Mouse (Mus musculus) embryonic facial prominence, embryonic 14.5 days (tissue): ENCODE measurements around the gene Tes. TPM values are rescaled to one million over a fixed set of nuclear protein-coding genes. Genes with fewer than 3 reads are reported as not detected.

Experiments used
- ATAC-seq: fragments of 200-750 bp; cut with Nextera tagmentation; 2 replicates; pipeline ENCODE4 v1.8.0; 2017; ENCODE audit warnings: low read depth, moderate number of reproducible peaks, moderate TSS enrichment
- DNase-seq: peaks from one replicate; pipeline ENCODE4 v3.0.0-alpha.2; 2015; ENCODE audit warnings: low spot score
- H3K27ac ChIP-seq: fragments of 300-500 bp; sonication (generic); replicated peaks from 2 replicates; pipeline ENCODE4 v1.5.1; 2014; ENCODE audit warnings: low read depth, mild to moderate bottlenecking, low read length, moderate library complexity
- H3K27me3 ChIP-seq: fragments of 300-500 bp; sonication (generic); replicated peaks from 2 replicates; pipeline ENCODE4 v1.6.1; 2014; ENCODE audit warnings: low read length; ENCODE audit not compliant: control insufficient read depth, insufficient read depth
- H3K36me3 ChIP-seq: fragments of 300-500 bp; sonication (generic); 2 replicates; pipeline ENCODE4 v1.6.1; 2014; ENCODE audit warnings: low read length, mixed read lengths; ENCODE audit not compliant: control insufficient read depth, insufficient read depth
- H3K4me1 ChIP-seq: fragments of 300-500 bp; sonication (generic); 2 replicates; pipeline ENCODE4 v1.6.1; 2014; ENCODE audit warnings: antibody characterized with exemption, low read length; ENCODE audit not compliant: control insufficient read depth, insufficient read depth
- H3K4me2 ChIP-seq: fragments of 300-500 bp; sonication (generic); 2 replicates; pipeline ENCODE4 v1.6.1; 2014; ENCODE audit warnings: low read depth, mild to moderate bottlenecking, low read length, moderate library complexity, mixed read lengths
- H3K4me3 ChIP-seq: fragments of 300-500 bp; sonication (generic); 2 replicates; pipeline ENCODE4 v1.5.1; 2014; ENCODE audit warnings: low read depth, mild to moderate bottlenecking, low read length
- H3K9ac ChIP-seq: fragments of 300-500 bp; sonication (generic); 2 replicates; pipeline ENCODE4 v1.6.1; 2014; ENCODE audit warnings: low read depth, mild to moderate bottlenecking, low read length, moderate library complexity, mixed read lengths
- H3K9me3 ChIP-seq: fragments of 300-500 bp; sonication (generic); 2 replicates; pipeline ENCODE4 v1.6.1; 2016; ENCODE audit warnings: low read length; ENCODE audit not compliant: control insufficient read depth
- WGBS: fragments of 180-500 bp; shearing (Covaris S2); extraction: QIAGEN DNeasy Blood & Tissue Kit; methylation state at CpG from one replicate; pipeline ENCODE4 v1.1.7; 2014; 5-methylcytosine and 5-hydroxymethylcytosine counted together
- polyA plus RNA-seq: library from polyadenylated mRNA; unstranded; fragments of >200 nt; fragmentation: Nextera tagmentation; extraction: Ambion mirVana; gene quantifications from 2 replicates; pipeline ENCODE4 v1.2.1, GENCODE M21; 2014

Tes gene
- 36.0 and 48.0 TPM in 2 replicates for polyA plus RNA-seq

DNA sequence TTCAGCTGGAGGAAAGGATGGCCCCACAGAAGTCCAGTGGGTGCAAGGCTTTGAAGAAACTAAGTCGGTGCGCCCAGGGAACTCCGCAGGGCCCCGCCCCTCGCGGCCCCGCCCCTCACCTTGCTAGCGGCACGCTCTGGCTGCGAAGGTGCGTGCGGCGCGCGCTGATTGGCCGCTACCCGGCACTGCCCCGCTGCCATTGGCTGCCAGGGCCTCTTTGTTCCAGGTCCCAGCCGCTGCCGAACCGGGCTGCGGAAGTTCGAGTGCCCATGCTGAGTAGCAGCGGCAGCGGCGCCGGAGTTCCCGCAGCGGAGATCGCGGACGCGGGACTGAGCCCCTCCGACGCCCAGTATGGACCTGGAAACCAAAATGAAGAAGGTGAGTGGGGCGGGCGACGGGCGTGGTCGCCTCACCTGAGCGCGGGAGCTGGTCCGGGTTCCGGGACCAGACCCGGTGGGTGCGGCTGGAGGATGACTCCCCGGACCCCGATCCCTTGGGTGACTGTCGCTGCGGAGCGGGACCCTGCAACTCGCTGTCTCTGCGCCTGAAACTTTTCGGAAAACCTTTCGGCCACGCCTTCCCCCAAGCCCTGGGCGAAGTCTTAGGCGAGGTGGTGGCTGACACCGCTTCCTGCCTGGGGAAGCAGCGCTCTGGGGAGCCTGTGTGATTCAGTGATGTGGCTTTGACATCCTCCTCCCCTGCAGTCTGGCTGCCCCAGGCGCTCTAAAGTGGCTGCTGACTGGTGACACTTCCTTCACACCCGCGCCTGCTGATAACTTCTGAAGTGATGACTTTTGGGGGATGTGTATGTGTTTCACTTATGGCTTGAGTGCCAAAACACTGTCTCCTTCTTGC is at the start of gene Tes:
Gene Tes (plus strand): TSS at position 214 of the 855 bp plus-strand sequence.
- ATAC-seq, result peak; percentile 98
- H3K4me3 ChIP-seq, result peak within 1 kb of the TSS; percentile 83
- under 1% methylated on average over 50 of the region's 63 CpGs for WGBS
- no peaks in the 10 kb centered on the region for H3K27me3 ChIP-seq
- H3K36me3 ChIP-seq, result no peaks in the 10 kb centered on the region
- peak; percentile 91 for DNase-seq
- H3K27ac ChIP-seq, result peak within 1 kb of the TSS; percentile 52
- peaks cover 7% of the 10 kb centered on the region; the same call in 1 of the 2 replicates for H3K4me1 ChIP-seq
- no peaks in the 10 kb centered on the region for H3K9me3 ChIP-seq
- H3K9ac ChIP-seq, result peak within 1 kb of the TSS; percentile 83
- peak within 1 kb of the TSS; percentile 94 for H3K4me2 ChIP-seq

DNA sequence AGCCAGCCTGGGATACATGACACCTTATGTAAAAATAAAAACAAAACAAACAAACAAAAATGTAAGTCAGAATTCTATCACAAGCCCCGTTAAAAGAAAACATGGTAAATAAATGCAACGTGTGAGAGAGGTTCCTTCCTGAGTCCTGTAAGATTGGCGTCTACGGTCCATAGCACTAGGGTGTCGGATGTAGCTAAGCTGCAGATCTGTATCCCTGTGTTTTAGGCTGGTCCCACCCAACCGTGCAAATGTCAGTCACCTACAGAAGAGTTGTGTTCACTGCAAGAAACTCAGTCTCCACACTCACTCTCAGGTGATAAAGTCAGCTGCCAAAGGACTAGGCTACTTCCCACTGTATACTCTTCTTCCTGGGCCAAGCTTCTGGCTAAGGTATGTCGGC is 39.1 kb upstream of the Tes start:
- Histone ChIP-seq H3K4me3 (no peak overlapping the region), H3K36me3 (no peaks in the 10 kb centered on the region), H3K9me3 (no peaks in the 10 kb centered on the region), H3K27me3 (no peaks in the 10 kb centered on the region), H3K9ac (no peak overlapping the region), H3K27ac (no peak overlapping the region), H3K4me2 (no peak overlapping the region), H3K4me1 (no peaks in the 10 kb centered on the region)
- ATAC-seq (no peak), DNase-seq (no peak)
- 63% methylated on average over 7 of the region's 7 CpGs for WGBS

DNA sequence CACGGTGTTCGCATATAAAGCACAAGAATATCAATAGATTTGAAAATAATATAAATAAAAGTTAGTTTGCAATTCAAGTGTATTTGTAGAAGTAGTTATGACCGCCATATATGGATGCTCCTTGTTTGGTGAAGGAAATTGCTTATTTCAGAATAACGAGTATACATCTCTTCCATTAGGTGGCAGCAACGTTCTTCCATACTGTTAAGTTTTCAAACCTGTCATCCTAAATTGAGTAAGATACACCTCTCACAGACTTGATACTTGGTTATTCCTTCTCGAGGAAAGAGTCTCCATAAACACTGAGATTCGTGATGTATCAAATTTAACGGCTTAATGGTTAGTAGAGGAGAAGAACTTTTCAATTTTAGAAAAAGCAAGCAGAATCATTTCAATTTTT is 37.4 kb upstream of the Tes start:
- no peak overlapping the region for H3K27ac ChIP-seq
- no peaks in the 10 kb centered on the region for H3K36me3 ChIP-seq
- no peak overlapping the region for H3K4me2 ChIP-seq
- ATAC-seq (no peak), DNase-seq (peak; percentile 85)
- H3K4me3 ChIP-seq, result no peak overlapping the region
- no peaks in the 10 kb centered on the region for H3K4me1 ChIP-seq
- WGBS, result 15% methylated on average over 8 of the region's 8 CpGs
- no peak overlapping the region for H3K9ac ChIP-seq
- H3K9me3 ChIP-seq, result no peaks in the 10 kb centered on the region
- H3K27me3 ChIP-seq, result no peaks in the 10 kb centered on the region

DNA sequence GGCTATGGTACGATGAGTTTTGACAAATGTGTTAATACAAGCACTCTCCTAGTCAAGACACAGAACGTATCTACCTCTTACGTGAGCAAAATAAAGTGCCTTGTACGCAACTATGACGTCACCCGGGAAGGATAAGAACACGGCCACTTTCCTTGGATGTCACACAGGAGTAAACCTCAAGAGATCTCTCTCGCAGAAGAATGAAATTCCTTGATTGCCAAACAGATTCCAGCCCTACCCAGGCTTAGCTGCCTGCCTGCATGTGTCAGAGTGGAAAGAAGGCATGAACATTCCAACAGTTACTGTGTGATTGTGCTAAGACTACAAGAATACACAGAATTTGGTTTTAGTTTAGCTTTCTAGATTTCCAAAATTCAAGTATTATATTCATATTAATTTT is 36.1 kb upstream of the Tes start:
- Histone ChIP-seq H3K36me3 (no peaks in the 10 kb centered on the region), H3K9me3 (no peaks in the 10 kb centered on the region), H3K27me3 (no peaks in the 10 kb centered on the region), H3K27ac (no peak overlapping the region), H3K4me1 (no peaks in the 10 kb centered on the region), H3K9ac (no peak overlapping the region), H3K4me2 (no peak overlapping the region), H3K4me3 (no peak overlapping the region)
- ATAC-seq (no peak), DNase-seq (no peak)
- 79% methylated on average over 8 of the region's 8 CpGs for WGBS

DNA sequence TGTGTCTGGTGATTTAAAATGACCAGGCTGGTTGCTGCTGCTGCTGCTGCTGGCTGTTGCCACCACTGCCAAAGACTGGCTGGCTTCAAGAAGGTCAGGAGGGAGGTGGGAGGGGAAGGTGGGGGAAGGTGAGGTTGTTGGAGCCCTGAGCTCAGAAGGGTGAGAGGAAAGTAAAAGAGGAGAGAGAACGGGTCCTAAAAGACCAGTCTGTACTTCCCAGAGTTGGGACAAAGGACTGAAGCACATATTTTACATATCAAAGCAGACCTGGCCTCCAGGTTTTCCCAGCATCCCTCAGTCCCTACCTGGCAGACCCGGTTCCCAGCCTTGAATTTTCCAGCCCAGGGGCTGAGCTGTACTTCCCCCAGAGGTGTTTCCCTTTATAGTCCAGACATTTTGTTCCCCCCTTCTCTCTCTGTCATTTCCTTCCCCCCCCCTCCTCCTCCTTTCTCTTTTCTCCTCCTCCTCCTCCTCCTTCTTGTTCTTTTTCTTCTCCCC is 32.7 kb upstream of the Tes start:
- Histone ChIP-seq H3K9ac (no peak overlapping the region), H3K27ac (no peak overlapping the region), H3K4me1 (no peaks in the 10 kb centered on the region), H3K4me3 (no peak overlapping the region), H3K27me3 (no peaks in the 10 kb centered on the region), H3K4me2 (no peak overlapping the region), H3K36me3 (no peaks in the 10 kb centered on the region), H3K9me3 (no peaks in the 10 kb centered on the region)
- DNase-seq (no peak), ATAC-seq (no peak)
- 3% methylated on average over 2 of the region's 2 CpGs for WGBS

DNA sequence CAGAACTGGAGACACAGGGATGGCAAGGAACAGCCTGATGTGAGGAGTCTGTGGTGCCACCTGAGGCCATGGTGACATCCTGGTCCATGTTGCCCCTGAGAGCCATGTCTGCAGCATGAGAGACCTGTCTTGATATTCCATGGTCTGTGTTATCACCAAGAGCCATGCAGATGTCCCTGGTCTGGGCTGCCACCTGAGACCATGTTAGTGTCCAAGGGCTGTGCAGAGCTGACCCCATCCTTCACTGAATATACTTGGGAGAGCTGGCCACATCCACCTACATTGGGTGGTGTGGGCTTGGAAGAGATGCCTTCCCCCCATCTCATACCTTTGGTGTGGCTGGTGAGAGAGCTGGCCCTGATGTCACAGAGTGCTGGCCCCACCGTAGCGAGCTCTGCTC is 30.9 kb upstream of the Tes start:
- 97% methylated on average over 2 of the region's 2 CpGs for WGBS
- Histone ChIP-seq H3K27ac (no peak overlapping the region), H3K4me2 (no peak overlapping the region), H3K9me3 (no peaks in the 10 kb centered on the region), H3K36me3 (no peaks in the 10 kb centered on the region), H3K4me1 (no peaks in the 10 kb centered on the region), H3K9ac (no peak overlapping the region), H3K27me3 (no peaks in the 10 kb centered on the region), H3K4me3 (no peak overlapping the region)
- ATAC-seq, result no peak
- no peak for DNase-seq

DNA sequence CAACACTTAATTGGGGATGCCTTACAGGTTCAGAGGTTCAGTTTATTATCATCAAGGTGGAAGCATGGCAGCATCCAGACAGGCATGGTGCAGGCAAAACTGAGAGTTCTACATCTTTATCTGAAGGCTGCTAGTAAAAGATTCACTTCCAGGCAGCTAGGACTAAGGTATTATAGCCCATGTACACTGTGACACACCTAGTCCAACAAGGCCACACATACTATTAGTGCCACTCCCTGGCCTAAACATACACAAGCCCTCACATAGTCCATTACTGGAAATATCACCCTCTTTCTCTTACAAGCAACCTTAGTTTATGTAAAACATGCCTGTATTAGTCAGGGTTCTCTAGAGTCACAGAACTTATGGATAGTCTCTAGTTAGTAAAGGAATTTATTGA is 29.7 kb upstream of the Tes start:
- H3K27ac ChIP-seq, result no peak overlapping the region
- no peak for ATAC-seq

DNA sequence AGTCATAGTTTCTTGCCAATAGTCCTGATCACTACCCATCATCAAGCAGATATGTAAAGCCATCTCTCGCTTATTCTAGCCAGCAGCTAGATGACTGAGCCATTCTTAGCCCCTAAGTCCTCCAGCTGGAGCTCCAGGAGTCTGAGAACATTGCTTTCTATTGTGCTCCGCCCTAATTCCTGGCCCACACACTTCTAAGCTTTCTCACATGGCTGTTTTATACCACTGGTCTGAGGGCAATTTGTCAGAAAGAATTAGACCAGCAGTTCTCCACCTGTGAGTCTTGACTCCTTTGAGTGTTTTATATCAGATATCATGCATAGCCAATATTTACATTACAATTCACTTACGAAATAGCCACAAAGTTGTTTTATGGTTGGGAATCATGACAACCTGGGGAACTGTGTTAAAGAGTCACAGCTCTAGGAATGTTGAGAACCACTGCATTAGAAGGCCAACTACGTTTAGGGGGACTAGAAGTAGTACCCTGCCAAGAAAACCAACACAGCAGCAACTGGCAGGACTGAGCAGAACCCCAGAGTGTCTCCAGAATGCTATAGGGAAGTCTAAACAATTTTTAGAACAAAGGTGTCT is 13.4 kb upstream of the Tes start:
- Histone ChIP-seq H3K4me3 (no peak overlapping the region), H3K9ac (no peak overlapping the region), H3K27me3 (no peaks in the 10 kb centered on the region), H3K4me2 (no peak overlapping the region), H3K4me1 (no peaks in the 10 kb centered on the region), H3K27ac (no peak overlapping the region), H3K36me3 (no peaks in the 10 kb centered on the region), H3K9me3 (no peaks in the 10 kb centered on the region)
- no peak for DNase-seq
- no peak for ATAC-seq
- WGBS, result 66% methylated on average over 4 of the region's 4 CpGs

More for the DNA sequence above, 29.7 kb upstream of the Tes start:
- Histone ChIP-seq H3K9me3 (no peaks in the 10 kb centered on the region), H3K4me1 (no peaks in the 10 kb centered on the region), H3K27me3 (no peaks in the 10 kb centered on the region), H3K9ac (no peak overlapping the region), H3K4me2 (no peak overlapping the region), H3K4me3 (no peak overlapping the region), H3K36me3 (no peaks in the 10 kb centered on the region)
- no peak for DNase-seq
